Mouse (Mus musculus) liver, postnatal 0 days (tissue): ENCODE measurements around the gene Det1.

ENCODE experiments used
- CTCF ChIP-seq: sonication (generic); IDR thresholded peaks from 2 replicates; pipeline ENCODE4 v1.5.1; 2016; ENCODE audit warnings: antibody characterized with exemption, low read depth
- EP300 ChIP-seq: IDR thresholded peaks from 2 replicates; pipeline ENCODE4 v1.6.1; 2016; ENCODE audit warnings: antibody characterized with exemption, low read depth, mild to moderate bottlenecking

DNA sequence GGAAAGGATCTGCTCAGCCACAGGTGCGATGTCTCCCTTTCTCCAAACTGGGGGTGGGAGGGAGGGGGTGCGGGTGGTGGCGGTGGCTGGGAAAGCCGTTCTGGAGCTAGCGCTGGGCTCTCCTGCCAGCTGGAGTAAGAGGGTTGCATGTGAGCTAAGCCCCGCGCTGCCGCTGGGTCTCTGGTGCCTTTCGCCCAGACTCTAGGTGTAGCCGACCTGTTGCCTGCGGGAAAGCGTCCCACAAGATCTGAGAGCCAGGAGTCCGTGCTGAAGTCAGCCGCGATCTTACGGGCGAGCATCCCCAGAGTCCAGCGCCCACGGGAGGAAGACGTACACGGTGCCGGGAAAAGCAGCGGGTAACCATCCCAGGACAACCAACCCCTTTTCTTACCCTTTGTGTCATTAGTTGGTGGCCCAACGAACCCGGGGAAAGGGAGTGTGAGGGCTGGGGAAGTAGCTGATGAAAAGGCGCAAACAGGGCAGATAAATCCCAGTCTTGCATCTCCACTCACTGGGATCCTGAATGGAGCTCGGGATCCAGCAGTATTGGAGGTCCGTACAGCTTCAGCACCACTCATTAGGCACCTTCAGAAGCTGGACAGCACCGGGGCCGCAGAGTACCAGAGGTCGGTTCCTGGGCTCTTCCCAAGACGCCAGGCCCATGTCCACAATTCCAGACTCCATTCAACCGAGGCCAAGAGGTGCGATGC is 36.1 kb upstream of the Det1 start:
- no peak for TF ChIP-seq CTCF
- no peak for TF ChIP-seq EP300
